Mouse (Mus musculus): ENCODE data around the gene Icosl.

- no peak for TF ChIP-seq POLR2A (IDR thresholded peaks at IDR 0.05; ENCODE audit: borderline replicate concordance, extremely low read depth, low read depth, low read length)
- TF ChIP-seq CTCF (IDR thresholded peaks at IDR 0.05; ENCODE audit: insufficient read depth, low read length) = no peak
Observed at GRCm38 (mm10) chr10:78090706-78091491, 21.8 kb downstream of the Icosl start.

All from lung, adult 2 months (tissue).